Mouse (Mus musculus): Measurements from ENCODE around the gene Nt5dc2.

Gene Nt5dc2

GRCm38 (mm10) chr14:31134015-31135000 is 3.5 kb downstream of the Nt5dc2 start:
- no peak for DNase-seq (ENCODE audit: low spot score)

DNA sequence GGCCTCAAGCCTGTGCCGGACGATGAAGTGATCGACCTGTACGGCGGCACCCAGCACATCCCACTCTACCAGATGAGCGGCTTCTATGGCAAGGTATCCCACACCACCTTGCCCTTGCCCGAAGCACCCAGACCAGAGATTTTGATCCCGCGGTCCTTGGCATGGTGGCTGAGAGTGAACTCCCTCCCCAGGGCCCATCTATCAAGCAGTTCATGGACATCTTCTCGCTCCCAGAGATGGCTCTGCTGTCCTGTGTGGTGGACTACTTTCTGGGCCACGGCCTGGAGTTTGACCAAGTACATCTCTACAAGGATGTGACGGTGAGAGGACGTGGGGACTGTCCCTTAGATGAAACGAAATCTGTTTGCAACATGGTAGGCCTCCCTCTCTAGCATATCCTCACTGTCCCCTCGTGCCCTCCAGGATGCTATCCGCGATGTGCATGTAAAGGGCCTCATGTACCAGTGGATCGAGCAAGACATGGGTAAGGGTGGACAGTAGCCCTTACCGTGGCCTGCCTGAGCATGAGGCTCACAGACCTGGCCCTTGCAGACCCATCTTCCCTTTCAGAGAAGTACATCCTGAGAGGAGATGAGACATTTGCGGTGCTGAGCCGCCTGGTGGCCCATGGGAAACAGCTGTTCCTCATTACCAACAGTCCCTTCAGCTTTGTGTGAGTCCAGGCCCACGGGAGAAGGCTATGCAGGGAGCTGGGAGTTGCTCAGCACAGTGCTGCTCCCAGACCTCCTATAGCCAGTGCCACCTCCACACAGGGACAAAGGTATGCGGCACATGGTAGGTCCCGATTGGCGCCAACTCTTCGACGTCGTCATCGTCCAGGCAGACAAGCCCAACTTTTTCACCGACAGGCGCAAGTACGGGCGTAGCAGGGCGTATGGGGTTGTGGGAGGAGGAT is 4.9 kb downstream of the Nt5dc2 start:
- no peak for DNase-seq (ENCODE audit: low spot score)

GRCm38 (mm10) chr14:31136411-31137280 is 5.8 kb downstream of the Nt5dc2 start:
- DNase-seq (ENCODE audit: low spot score) = no peak

DNA sequence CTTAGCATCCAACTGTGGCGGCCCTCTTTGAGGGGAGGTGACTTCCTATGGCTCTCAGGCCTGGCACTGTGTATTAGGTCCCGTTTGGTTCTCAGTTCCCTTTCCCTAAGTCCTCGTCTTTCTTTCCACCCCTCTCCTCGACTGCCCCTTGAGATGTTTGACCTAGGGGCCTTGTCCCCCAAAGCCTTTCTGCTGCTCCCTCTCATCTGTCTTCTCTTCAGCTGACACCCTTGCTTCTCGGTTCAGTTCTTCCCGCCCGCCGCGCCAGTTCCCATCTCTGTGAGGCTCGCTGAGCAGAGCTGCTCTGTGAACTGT is 6.4 kb downstream of the Nt5dc2 start:
- no peak for DNase-seq (ENCODE audit: low spot score)

DNA sequence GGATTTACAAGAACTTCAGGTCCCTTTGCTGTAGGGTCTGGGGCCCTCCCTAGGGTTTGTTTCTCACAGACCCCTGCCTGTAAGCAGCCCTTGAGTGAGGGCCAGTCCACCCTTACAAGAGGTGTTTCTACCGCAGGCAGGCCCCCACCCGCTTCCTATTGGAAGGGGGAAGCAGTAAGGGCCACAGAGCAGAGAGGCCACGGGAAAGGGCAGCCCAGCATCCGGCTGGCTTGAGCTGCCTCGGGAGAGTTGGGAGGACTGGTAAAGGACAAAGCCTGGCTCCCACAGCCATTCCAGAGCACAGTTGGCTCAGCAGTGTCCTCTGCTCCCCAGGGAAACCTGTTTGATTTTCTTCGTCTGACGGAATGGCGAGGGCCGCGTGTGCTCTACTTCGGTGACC is 6.9 kb downstream of the Nt5dc2 start:
- peak; percentile 23 for DNase-seq (ENCODE audit: low spot score)

DNA sequence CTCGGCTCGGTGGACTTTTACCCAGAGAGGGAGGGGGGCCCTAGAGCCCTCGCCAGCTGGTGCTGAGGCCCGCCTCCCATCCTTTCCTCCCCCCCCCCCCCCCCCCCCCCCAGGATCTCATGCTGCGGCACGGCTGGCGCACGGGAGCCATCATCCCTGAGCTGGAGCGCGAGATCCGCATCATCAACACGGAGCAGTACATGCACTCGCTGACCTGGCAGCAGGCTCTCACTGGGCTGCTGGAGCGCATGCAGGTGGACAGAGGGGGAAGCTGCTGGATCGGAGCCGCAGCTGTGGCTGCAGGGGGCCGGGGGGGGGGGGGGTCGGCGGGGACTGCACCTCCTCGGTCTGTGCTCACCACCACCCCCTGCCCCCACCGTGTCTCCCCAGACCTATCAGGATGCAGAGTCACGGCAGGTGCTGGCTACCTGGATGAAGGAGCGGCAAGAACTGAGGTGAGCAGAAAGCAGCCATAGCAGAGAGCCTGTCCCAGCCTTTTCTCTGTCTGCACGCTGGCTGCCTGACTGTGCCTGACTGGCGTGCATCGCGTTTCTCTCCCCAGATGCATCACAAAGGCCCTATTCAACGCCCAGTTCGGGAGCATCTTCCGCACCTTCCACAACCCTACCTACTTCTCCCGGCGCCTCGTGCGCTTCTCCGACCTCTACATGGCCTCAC is 7.5 kb downstream of the Nt5dc2 start:
- DNase-seq (ENCODE audit: low spot score) = no peak

DNA sequence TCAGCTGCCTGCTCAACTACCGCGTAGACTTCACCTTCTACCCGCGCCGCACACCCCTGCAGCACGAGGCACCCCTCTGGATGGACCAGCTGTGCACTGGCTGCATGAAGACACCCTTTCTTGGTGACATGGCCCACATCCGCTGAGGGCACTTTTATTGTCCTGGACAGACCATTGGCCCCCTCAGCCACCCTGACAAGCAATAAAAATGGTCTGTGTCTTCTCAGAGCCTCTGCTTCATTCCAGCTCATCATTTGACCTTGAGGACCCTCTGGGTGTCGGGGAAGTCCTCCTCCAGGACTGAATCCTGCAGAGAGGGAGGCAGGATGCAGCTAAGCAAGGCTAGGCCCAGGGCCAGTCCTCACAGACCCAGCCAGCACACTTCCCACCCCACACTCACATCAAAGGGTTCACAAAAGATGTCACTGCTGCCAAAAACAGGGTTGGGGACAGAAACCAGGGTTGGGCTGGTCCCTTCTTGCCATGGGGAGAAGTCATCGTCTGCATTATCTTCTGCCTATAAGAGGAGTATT is 8.1 kb downstream of the Nt5dc2 start:
- peak; percentile 16 for DNase-seq (ENCODE audit: low spot score)

DNA sequence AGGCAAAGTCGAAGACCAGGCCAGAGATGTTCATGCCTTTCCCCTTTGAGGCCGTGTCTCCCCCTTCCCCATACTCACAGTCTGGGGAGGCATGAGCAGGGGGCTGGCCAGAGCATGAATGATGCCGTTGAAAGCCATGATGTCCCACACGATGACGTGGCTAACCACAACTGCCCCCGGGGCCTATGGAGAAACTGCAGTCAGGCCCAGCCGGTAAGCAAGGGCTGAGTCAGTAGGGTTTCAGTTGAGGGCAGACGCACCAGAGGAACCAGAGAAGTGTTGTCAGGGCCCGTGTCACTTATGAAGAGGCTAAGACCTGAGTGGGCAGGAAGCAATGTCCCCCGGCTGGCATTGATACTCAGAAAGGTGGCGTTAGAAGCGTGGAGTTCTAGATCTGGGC is 8.8 kb downstream of the Nt5dc2 start:
- no peak for DNase-seq (ENCODE audit: low spot score)

- no peak for DNase-seq (ENCODE audit: low spot score)
These were observed 9.3 kb downstream of the Nt5dc2 start for GRCm38 (mm10) chr14:31140141-31140540.

DNA sequence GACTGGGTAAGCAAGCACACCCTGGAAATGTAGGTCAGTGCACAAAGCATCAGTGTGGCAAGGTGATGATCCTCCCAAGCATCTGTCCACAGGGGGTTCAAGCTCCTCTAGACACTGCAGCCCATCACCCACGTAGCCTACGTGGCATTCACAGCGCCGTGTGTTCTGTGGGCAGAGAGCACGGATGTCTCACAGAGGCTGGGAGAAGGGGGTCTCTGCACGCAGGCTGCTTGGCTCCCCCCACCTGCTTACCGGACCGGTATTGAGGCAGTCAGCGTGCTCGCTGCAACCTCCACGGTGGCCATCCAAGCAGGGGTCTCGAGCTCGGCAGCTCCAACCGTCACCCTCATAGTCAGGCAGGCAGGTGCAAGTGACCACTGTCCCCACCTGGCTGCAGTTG is 10.2 kb downstream of the Nt5dc2 start:
- no peak for DNase-seq (ENCODE audit: low spot score)

DNA sequence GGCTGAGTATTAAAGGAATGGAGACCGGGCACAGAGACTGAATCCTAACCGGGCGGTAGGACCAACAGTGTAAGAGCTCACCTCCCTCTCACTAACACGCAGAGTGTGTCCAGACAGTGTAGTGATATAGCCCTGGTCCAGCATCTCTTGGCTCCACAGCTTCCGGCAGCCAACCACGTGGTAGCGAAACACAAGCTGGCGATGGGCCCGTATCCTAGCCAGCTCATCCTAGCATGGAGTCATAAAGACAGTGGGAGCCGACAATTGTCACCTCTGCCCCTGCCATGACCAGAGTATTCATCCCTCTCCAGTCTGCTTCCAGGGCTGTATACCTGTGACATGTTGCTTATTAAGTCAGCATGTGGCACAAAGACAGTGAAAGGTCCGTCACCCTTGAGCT is 14.8 kb downstream of the Nt5dc2 start:
- no peak for DNase-seq (ENCODE audit: low spot score)

- DNase-seq (ENCODE audit: low spot score) = no peak
These were observed 29.6 kb downstream of the Nt5dc2 start for GRCm38 (mm10) chr14:31160196-31161150.

- no peak for DNase-seq (ENCODE audit: low spot score)
These were observed 30.3 kb downstream of the Nt5dc2 start for GRCm38 (mm10) chr14:31161191-31161590.

DNA sequence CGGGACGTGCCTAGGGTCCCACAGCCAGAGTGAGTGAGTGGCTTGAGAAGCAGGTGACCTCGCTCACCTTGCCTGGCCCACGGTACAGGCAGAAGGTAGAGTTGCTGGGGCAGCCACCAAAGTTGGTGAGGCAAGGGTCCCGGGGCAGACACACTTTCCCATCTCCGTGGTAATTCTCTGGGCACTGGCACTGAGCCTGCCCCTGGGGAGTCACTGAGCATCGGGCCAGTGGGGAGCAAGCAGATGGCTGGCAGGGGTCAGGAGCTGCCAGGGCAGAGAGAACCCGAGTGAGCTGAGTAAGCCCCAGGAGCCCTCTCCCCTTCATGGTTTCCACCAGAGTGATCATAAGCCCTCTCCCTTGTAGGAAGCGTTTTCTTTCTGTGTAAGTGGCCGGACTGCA is 30.8 kb downstream of the Nt5dc2 start:
- no peak for DNase-seq (ENCODE audit: low spot score)

GRCm38 (mm10) chr14:31164067-31164466 is 33.2 kb downstream of the Nt5dc2 start:
- no peak for DNase-seq (ENCODE audit: low spot score)

- DNase-seq (ENCODE audit: low spot score) = no peak
These were observed 34.2 kb downstream of the Nt5dc2 start for GRCm38 (mm10) chr14:31165010-31165409.

- no peak for DNase-seq (ENCODE audit: low spot score)
These were observed 34.6 kb downstream of the Nt5dc2 start for GRCm38 (mm10) chr14:31165458-31165857.

DNA sequence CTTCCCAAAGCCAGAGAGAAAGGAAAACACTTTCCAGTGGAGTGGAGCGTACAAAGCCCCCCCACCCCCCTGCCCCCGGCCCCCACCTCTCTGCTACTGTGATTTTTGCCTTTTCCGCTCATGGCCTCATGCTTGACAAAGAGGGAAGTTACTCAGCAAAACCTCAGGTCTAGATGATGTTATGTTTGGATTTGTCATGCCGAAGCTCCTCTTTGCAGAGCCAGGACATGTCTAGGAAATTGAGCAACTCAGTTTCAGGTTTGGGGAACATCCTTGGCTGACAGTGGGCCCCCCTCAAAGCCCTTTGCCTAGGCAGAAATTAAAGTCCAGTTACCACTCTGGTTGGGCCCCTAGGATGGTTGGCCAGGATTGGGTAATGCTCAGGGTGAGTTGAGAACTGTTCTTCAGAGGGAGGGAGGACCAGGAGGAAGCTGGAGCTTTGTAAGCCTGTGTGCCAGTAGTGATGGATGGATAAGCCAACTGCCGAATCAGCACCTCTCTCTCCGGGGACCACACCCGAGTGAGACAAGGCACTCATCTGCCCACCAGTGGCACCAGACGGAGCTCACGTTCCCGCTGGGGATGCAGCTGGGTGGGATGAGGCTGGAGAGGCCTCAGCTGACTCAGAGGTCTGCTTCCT is 35.3 kb downstream of the Nt5dc2 start:
- DNase-seq (ENCODE audit: low spot score) = peak; percentile 49

GRCm38 (mm10) chr14:31166827-31167226 is 36.0 kb downstream of the Nt5dc2 start:
- no peak for DNase-seq (ENCODE audit: low spot score)

Measured in lung, postnatal 25 days (tissue).